Mouse (Mus musculus) bone marrow macrophage, adult 2 months (primary cell): ENCODE measurements around the gene Tenm3. TPM values are rescaled to one million over a fixed set of nuclear protein-coding genes. Genes with fewer than 3 reads are reported as not detected.

Source experiments
- H3K27ac ChIP-seq: 2 replicates; pipeline ENCODE4 v1.5.1; 2012; ENCODE audit warnings: low read depth, low read length; ENCODE audit not compliant: insufficient read depth
- H3K4me1 ChIP-seq: 2 replicates; pipeline ENCODE4 v1.6.1; 2012; ENCODE audit warnings: low read length; ENCODE audit not compliant: control insufficient read depth, insufficient read depth
- H3K4me3 ChIP-seq: 2 replicates; pipeline ENCODE4 v1.5.1; 2012; ENCODE audit warnings: mild to moderate bottlenecking, low read length, moderate library complexity; ENCODE audit not compliant: insufficient read depth
- CTCF ChIP-seq: IDR thresholded peaks from 2 replicates; pipeline ENCODE4 v1.5.1; 2012; ENCODE audit warnings: low read depth, mild to moderate bottlenecking, low read length, moderate library complexity
- POLR2A ChIP-seq: IDR thresholded peaks from 2 replicates; pipeline ENCODE4 v1.6.1; 2012; ENCODE audit warnings: mild to moderate bottlenecking, low read depth, low read length, borderline replicate concordance
- polyA plus RNA-seq: library from polyadenylated mRNA; stranded (reverse); fragments of >200 nt; gene quantifications from 2 replicates; pipeline ENCODE4 v1.2.4, GENCODE M21; 2012; ENCODE audit not compliant: missing spikeins, insufficient read depth, insufficient read length

Gene Tenm3
- polyA plus RNA-seq, 1 experiment, result not detected

DNA sequence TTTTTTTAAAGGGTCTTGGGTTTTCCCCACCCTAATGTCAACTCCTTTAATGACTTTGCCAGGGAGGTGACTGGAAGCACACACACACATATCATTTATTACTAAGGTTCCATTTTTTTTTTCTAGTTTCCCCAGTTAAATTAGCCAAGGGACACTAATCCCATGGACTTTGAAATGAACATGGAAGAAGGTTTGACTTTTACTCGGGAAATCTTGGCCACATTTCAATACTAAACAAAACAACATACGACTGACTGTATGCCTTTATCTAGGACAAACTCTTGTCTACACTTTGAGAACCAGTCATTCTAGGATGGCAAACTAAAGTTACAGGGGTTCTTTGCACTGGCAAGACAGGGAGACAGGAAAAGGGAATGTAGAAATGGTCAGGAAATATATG is 170.3 kb downstream of the Tenm3 start:
- H3K4me3 ChIP-seq, result no peak overlapping the region
- no peak overlapping the region for H3K27ac ChIP-seq
- TF ChIP-seq CTCF, result no peak
- TF ChIP-seq POLR2A, result no peak
- H3K4me1 ChIP-seq, result no peaks in the 10 kb centered on the region

DNA sequence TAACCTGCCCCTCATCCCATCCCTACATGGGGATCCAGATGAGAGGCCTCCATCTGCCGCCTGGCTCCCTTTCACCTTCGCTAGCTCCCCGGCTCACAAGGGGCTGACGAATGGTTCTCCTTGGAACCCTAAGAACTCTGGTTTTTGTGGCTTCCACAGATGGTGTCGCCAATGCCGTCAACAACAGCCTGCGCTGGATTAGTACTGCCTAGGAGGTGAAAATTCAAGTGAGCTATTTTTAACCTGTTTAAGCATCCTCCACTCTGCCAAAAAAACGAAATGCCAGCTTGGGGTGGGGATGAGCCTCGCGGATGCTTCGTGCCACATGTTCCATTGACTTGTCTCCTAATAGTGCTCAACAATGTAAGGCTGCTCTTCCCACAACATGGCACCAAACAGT is 171.3 kb downstream of the Tenm3 start:
- TF ChIP-seq CTCF (no peak), POLR2A (no peak)
- no peak overlapping the region for H3K27ac ChIP-seq
- no peaks in the 10 kb centered on the region for H3K4me1 ChIP-seq
- no peak overlapping the region for H3K4me3 ChIP-seq

DNA sequence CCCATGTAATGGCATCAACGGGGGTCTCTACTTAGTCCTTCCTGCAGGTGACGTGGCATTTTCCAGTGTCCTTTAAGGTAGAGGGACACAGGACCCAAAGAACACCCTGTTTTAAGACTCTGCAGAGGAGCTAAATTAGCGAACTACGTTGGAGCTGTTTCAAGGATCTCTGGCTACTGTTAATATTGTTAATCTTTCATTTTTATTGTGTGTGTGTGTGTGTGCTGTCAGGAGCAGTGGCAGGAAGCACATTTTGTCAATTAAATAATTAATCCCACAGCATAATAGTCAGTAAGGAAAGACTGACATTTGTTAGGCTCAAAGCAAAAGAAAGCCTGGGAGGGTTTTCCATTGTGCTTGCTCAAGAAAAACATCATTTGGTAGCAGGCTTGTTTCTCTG is 172.4 kb downstream of the Tenm3 start:
- TF ChIP-seq POLR2A, result no peak
- no peak for TF ChIP-seq CTCF
- no peak overlapping the region for H3K27ac ChIP-seq
- H3K4me1 ChIP-seq, result no peaks in the 10 kb centered on the region
- no peak overlapping the region for H3K4me3 ChIP-seq

DNA sequence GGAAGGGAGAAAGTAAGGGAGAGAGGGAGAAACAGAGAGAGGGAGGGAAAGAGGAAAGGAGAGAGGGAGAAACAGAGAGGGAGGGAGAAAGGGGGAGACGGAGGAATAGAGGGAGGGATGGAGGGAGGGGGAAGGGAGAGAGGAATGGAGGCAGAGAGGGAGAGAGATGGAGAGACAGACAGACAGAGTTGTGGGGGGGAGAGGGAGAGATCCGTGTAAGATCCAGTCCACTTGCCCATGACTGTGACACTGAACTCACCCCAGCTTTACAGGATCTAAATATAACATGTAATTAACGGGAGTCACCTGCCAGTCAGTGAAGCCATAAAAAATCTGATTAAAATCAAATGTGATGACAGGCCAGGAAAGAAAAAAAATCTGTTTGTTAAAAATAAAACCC is 172.9 kb downstream of the Tenm3 start:
- TF ChIP-seq CTCF (no peak), POLR2A (no peak)
- H3K4me1 ChIP-seq, result no peaks in the 10 kb centered on the region
- no peak overlapping the region for H3K27ac ChIP-seq
- no peak overlapping the region for H3K4me3 ChIP-seq

DNA sequence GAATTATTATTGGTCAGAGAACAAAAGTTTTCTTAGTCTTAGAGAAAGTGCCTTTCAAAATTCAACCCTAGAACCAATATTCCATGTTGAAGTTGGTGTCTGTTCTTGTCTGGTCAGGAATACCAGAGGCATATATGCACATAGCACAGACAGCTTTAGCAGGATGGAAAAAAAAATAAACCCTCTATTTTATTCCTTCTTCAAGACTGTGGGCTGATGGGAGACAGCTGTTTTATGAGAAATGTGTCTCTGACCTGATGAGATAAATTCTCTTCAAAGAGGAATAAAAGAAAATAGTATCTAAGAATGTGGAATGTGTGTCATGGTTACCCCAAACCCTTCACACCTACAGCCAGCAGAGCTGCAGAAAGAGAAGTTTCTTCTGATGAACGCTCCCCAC is 173.4 kb downstream of the Tenm3 start:
- TF ChIP-seq CTCF, result no peak
- no peak for TF ChIP-seq POLR2A
- no peak overlapping the region for H3K4me3 ChIP-seq
- no peak overlapping the region for H3K27ac ChIP-seq
- H3K4me1 ChIP-seq, result no peaks in the 10 kb centered on the region

DNA sequence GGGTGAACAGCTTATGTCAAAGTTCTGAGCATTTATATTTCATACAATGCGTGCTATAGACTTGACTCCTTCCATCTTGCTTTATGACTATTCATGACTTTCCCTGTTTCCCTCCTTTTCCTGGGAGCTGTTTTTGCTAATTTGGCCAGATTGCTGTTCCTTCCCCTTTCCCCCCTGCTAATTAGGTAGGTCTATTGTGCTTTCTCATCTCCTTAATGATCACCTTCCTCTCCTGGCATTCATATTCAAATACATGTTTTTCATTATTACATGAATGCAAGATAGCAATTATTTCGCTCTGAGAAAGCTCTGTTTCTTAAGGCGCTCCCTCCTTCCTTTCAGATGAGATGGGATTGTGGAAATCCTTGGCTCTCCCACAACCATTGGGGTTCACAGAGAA is 178.6 kb downstream of the Tenm3 start:
- Histone ChIP-seq H3K4me1 (no peaks in the 10 kb centered on the region), H3K27ac (no peak overlapping the region), H3K4me3 (no peak overlapping the region)
- no peak for TF ChIP-seq CTCF
- no peak for TF ChIP-seq POLR2A

DNA sequence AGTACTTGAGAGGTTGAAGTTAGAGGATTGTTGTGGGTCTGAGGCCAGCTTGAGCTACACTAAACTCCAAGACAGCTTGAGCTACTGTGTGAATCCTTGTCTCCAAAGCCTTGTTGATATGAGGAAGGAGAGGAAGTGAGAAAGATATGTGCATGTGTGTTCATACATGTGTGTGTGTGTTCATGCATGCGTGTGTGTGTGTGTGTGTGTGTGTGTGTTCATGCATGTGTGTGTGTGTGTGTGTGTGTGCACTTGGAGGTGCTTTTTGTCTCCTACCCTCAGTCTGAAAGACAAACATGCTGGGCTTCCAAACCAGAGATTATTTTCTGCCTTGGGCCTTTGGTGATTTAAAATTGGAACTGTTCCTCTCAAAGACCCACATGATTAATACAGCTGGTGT is 184.5 kb downstream of the Tenm3 start:
- no peak for TF ChIP-seq POLR2A
- no peak for TF ChIP-seq CTCF
- H3K4me1 ChIP-seq, result no peaks in the 10 kb centered on the region
- H3K27ac ChIP-seq, result no peak overlapping the region
- no peak overlapping the region for H3K4me3 ChIP-seq

DNA sequence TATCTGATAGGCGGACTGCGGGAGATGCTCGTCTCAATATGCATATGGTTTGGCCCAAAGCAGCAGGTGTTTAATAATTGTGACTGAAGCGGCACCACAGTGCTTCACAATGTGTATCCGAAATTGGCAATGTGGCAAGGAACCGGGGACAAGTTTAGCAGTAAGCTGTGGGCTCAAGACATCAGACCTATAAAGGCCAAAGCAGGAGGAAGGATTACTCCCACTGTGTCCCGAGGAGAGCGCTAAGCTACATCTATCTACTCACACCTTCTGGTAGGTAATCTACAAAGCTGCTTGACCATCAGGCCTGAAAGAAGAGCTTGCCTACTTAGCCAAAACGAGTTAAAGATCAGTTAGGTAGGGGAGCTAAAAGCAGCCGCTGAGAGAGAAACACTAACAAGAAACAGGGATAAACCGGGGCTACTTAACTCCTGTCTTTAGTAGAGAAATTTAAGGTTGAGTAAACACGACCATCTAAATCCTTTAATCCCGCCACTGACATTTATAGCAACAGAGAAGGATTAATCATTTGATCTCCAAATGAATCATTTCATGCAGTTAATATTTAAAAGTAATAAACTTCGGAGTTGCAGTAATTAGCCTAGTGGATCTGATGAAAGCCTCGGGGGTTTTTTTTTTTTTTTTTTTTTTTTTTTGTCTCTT is 188.2 kb downstream of the Tenm3 start:
- H3K4me1 ChIP-seq, result no peaks in the 10 kb centered on the region
- TF ChIP-seq POLR2A, result no peak
- no peak for TF ChIP-seq CTCF
- H3K4me3 ChIP-seq, result no peak overlapping the region
- no peak overlapping the region for H3K27ac ChIP-seq

DNA sequence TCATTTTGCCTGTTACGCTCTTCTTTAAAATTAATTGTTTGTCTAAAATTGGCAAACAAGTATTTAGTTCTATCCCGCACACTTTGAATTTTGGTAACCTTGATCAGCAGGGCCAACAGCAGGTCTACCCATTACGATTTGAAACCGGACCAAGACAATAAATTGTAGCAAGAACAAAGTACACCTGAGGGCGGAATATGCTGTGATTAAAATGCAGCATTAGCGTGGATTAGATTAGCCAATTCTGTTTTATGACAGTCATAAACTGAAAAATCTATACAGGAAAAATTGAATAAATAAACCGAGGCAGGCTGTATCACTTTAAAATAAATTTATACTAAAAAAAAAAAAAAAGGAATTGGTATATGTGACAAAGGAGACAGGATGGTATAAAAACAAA is 193.9 kb downstream of the Tenm3 start:
- H3K4me1 ChIP-seq, result no peaks in the 10 kb centered on the region

DNA sequence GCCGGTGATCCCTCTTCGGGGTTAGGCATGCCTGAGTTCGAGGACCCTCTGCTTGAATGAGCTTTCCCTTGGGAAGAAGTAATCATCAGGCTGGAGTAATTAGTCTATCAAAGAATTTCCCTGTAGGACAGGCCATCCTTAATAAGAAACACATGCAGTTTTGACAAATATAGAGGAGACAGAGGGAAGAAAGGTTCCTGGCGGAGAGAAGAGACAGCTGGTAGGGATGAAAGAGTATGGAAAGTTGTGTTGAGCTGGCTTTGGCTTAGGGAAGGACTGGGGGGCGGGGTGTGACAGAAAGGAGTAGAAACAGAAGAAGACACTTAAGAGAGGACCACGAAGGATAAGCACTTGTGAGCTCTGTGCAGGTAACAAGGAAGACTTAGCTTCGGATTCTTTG is 194.3 kb downstream of the Tenm3 start:
- no peak for TF ChIP-seq POLR2A
- TF ChIP-seq CTCF, result no peak
- H3K27ac ChIP-seq, result no peak overlapping the region
- H3K4me1 ChIP-seq, result no peaks in the 10 kb centered on the region
- H3K4me3 ChIP-seq, result no peak overlapping the region

More for the DNA sequence above, 193.9 kb downstream of the Tenm3 start:
- H3K4me3 ChIP-seq, result no peak overlapping the region
- no peak overlapping the region for H3K27ac ChIP-seq
- TF ChIP-seq CTCF (no peak), POLR2A (no peak)

DNA sequence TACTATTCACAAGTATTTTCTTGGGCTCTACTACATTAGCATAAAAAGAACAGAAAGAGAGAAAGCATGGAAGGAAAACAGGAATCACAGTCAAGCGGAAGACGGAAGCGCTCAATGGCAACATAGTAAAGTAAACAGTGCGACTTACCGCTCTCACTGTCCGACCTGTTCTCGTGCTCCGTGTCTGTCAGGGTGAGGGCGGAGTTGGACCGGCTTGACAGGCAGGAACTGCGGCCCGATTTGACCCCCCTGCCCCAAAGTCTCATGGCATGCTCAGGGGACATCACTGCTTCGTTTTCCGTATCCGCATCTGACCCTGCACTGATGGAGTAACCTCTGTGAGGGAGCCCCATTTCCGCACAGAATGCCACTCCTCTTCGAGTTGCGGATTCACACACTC is 197.6 kb downstream of the Tenm3 start:
- Histone ChIP-seq H3K4me1 (no peaks in the 10 kb centered on the region), H3K27ac (no peak overlapping the region), H3K4me3 (no peak overlapping the region)
- TF ChIP-seq POLR2A, result no peak
